Mouse (Mus musculus): ENCODE data around the gene Pole4. TPM values are rescaled to one million over a fixed set of nuclear protein-coding genes. Genes with fewer than 3 reads are reported as not detected.
"Not testable (repeated sequence)": the region's sequence is repeated elsewhere in the genome, so short reads cannot be mapped to it uniquely, and the experiment has no call there.

Pole4 gene
- total RNA-seq, 2 experiments from 2014 or later = 40.0 to 41.0 TPM

DNA sequence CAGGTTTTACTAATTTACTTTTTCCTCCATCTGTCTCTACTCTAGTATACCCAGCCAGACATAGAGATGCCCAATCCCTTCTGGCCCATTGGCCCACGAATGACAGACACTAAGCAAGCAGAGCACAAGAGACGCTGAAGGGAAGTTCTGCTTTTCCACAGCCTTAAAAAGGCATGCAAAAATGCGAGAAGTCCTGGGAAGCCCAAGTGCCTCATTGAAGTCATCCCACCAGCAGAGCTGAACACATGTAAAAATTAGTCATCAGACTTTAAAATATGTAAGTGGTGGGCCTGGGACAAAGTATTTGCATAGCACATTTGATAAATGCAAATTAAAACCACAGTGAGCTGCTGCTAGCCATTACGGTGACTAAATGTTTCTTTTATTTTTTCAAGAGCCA, 65.1 kb downstream of the Pole4 start:
- no peak for DNase-seq (ENCODE audit: low spot score in 2 of 2)

DNA sequence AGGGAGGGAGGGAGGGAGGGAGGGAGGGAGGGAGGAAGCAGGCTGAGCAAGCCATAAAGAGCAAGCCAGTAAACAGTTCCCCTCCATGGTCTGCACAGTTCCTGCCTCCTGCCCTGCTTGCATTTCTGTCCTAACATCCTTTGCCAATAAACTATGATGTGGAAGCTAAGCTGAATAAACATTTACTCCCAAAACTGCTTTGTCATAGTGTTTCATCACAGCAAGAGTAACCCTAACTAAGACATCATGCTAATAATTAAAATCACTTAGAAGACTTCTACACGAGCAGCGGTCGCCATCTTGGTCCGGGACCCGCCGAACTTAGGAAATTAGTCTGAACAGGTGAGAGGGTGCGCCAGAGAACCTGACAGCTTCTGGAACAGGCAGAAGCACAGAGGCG, 79.8 kb downstream of the Pole4 start:
- not testable (repeated sequence) for DNase-seq (ENCODE audit: low spot score in 2 of 2)

DNA sequence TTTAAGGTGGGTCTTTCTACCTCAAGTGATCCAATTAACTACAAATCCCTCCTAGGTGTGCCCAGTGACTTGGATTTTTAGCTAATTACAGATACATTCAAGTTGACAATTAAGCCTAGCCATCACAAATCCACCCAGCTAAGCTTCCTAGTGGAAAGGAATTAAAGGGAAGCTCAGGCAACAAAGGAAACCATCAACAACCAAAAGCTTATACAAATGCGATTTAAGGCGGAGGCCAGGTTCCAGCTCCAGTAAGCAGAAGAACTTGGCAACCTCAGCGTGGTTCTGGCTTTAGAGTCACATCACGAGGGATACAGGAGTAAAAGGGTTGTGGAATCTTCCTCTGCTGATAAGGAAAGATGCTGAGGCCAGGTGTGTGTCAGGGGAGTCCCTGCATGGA, 92.0 kb downstream of the Pole4 start:
- DNase-seq (ENCODE audit: low spot score in 2 of 2) = no peak

DNA sequence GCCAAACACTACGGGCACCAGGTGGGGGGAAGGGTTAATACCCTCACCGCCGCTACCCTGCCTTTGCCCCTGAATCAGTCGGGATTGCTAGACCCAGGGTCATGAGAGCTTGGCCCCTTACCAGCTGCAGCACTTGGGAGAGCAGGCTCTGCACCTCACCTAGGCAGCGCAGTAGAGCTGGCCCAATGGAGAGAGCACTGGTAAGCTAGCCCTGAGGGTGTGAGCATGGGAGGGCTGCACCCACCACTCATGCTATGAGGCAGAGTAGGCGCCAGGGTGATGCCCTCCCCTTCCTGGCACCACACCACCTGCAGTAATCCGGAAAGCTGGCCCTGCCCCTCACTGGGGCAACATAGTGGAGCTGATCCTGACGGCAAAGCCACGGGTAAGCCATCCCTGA, 94.1 kb downstream of the Pole4 start:
- no peak for DNase-seq (ENCODE audit: low spot score in 2 of 2)

DNA sequence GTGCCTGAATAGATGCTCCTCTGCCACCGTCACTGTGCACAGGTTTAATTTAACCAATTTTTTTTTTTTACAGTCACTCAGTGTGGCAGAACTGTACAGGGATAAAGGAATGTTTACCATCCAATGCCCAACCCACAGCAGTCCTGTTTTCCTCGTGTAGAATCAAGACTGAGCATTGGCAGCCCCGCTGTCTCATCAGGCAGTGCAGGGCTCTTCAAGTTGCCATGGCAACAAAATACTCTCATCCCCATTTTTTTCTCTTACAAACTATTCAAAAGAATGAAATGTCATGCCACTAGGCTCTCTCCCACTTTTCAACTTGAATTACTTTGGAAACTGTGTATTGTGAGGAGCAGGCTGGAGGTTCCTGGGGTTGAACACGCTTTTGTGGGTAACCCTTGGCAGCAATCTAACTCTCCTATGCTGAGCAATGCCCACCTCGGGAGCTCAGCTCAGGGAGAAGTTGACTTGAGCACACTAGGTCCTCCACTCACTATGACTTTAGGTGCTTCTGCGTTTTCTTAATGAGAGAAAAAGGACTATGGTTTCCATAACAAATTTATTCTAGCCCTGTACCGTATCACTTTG, 95.7 kb downstream of the Pole4 start:
- DNase-seq (ENCODE audit: low spot score in 2 of 2) = no peak

DNA sequence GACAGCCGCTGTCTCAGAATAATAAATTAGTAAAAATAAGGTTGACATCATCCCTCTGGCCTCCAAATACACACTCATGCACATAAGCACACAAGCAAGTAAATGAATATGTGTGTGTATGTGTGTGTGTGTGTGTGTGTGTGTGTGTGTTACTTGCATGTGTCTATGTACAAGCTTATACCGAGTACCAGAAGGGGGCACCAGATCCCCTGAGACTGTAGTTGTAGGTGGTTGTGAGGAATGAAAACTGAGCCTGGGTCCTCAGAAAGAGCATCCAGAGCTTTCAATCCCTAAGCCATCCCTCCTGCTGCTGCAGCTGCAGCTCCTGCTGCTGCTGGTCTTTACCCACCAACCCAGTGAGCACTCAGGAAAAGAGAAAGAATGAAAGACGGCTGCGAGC, 96.4 kb downstream of the Pole4 start:
- no peak for DNase-seq (ENCODE audit: low spot score in 2 of 2)

DNA sequence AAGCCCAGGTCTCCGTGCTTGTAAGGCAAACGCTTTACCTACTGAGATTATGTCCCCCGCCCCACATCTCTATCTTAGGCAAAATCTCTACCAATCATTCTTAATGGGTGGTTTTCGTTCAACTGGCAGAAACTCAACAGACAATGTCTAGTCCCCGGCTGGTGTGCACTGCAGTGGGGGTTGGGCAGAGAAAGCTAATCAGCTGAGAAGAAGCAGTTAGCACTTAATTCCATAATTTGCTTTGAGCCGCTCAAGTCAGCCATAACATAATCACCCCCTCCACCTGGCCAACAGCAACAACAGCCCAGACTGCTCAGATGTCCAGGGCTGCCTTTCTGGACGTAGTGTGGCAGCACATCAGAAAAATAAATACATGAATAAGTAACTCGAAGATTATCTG, 100.4 kb downstream of the Pole4 start:
- no peak for DNase-seq (ENCODE audit: low spot score in 2 of 2)

DNA sequence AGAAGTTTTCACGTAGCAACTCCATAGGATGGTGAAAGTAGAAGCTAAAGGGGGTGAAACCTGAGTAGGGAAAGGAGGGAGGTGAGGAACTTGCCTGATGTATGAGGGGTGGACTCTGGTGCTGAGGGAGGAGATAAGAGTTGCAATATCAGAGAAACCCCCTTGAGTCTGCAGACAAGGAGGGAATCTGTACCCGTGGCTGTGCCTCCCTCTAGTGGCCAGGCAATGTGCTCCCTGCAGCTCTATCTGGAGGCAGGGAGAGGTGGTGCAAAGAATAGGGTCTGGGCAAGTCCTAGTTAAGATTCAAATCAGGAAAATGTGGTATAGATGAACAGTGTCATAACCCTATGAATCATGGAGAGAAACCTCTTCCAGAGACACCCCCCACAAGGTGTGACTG, 101.5 kb downstream of the Pole4 start:
- no peak for DNase-seq (ENCODE audit: low spot score in 2 of 2)

DNA sequence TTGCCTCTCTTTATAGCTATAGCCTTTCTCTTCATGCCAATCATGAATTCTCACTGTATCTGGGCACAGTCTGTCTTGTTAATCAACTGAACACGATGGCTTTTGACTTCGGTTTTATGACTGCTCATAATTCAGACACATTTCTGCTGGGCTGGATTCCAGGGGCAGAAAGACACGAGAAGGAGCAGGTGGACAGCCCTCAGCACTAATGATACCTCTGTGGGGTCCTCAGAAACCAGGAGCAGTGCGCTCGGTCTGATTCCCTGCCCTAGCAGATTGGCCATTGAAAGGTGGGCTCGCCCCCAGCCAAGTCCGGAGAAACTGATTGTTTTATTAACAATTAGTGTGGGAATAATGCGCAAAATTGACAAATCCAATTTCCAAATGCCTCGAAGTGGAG, 101.9 kb downstream of the Pole4 start:
- no peak for DNase-seq (ENCODE audit: low spot score in 2 of 2)

DNA sequence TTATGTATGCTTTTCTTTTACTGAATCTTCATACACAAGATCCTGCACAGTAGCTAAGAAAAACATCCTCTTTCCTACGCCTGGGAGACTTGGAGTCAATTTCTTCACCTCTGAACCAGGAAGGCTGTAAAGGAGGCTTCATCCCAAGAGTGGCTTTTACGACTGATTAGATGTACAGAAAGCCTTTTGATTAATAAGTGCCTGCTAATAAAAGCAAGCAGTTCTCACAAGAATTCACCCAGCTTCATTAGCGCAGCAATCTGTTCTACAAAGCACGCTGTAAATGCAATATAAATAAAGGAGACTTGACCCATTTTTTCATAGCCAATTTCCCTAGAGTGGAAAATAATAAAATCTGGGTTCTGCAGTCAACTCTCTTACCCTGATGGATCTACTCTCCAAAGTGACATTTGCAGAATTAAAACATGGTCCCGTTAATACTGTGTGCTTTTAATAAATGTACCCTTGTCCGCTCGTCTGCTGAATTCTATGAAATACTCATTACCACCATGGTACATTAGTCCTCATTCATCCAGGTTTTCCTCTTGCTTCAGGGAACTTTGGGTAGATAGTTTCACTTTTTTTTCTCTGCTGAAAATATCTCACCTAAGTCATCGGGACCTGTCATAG, 109.6 kb downstream of the Pole4 start:
- DNase-seq (ENCODE audit: low spot score in 2 of 2) = no peak

DNA sequence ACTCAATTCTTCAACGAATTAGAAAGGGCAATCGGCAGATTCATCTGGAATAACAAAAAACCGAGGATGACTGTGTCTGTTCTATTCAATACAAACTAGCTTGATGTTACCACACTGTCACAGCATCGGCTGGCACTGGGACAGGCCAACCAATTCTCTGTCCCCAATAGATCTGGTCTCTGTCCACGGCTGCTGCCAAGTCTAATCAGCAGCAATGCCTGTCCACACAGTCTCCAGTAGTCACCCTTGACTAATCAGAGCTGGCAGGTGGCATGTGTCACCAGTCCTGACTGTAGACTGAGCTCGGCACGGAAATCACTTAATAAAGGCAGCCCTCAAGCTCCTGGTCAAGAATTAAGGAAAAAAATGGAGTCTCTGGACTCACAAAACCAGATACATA, 115.8 kb downstream of the Pole4 start:
- no peak for DNase-seq (ENCODE audit: low spot score in 2 of 2)

DNA sequence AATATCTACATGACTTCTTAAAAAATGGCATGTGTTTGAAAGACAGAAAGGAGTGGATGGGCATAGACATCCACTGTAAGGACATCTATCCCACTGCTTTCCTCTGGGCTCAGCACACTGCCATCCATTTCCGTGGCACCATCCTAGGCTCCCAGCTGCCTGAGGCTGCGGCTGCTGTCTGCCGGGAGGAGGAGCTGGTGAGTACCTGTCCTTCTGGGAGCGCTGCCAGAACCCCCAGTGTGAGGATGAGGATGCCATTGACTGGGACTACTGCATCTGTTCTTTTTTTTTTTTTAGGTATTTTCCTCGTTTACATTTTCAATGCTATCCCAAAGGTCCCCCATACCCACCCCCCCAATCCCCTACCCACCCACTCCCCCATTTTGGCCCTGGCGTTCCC, 119.8 kb downstream of the Pole4 start:
- no peak for DNase-seq (ENCODE audit: low spot score in 2 of 2)

DNA sequence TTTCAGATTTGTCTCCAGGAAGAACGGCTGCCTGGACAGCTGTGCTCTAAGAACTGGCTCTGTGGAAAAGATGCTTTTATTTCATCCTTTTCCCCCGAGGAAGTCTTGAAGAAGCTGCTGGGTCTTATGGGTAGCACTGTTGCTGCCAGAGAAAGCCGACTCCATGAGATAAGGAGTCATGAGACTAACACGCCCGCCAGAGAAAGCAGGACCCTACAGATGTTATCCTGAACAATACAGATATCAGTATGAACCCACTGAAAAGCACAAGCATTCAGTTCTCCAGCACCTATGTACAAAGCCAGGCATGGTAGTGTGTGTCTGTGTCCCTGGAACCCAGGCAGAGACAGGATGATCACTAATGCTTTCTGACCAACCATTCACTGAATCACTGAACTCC, 129.7 kb downstream of the Pole4 start:
- no peak for DNase-seq (ENCODE audit: low spot score in 2 of 2)

Other genes starting within 250 kb of the Pole4 start
- gene Hk2, start 69.1 kb upstream of the Pole4 start, total RNA-seq (2021) = 10 to 100 TPM; 16.3 to 19.8 TPM
- 1 to 10 TPM; 2.0 to 3.5 TPM for gene Sema4f, start 234.4 kb upstream of the Pole4 start, total RNA-seq (2021)
- gene M1ap, start 241.5 kb upstream of the Pole4 start, total RNA-seq (2021) = under 1 TPM in 1 of 2 experiments, not detected in 1; 0.14 TPM

Measured in adrenal gland, postnatal 4 days (tissue).